Mouse (Mus musculus) heart, postnatal 25 days (tissue): Measurements from ENCODE around the gene Gcnt2. TPM values are rescaled to one million over a fixed set of nuclear protein-coding genes. Genes with fewer than 3 reads are reported as not detected.
"Not testable (repeated sequence)": the region's sequence is repeated elsewhere in the genome, so short reads cannot be mapped to it uniquely, and the experiment has no call there.

ENCODE experiments used
- DNase-seq: peaks from one replicate; pipeline ENCODE4 v3.0.0; 2022; ENCODE audit warnings: low spot score
- intact Hi-C: fragments of 180-260 bp; cut with DNase I; formaldehyde crosslinking; loops from one replicate; pipeline ENCODE4 v1.15.1; 2025
- total RNA-seq, 2 experiments: library from RNA; stranded (reverse); gene quantifications; 2 replicates each; pipeline ENCODE4 v1.2.3; 2021

The Gcnt2 gene
- total RNA-seq, 2 experiments from 2014 or later, result 8.3 to 11.2 TPM

- DNase-seq, result no peak
- intact Hi-C loops, result loop anchor here (5.0 kb wide), 1 partner anchor 33 kb away; no protein-coding TSS in a partner anchor
These were observed 64.3 kb downstream of the Gcnt2 start for GRCm38 (mm10) chr13:40923756-40924315.

GRCm38 (mm10) chr13:40928192-40928898 is 68.8 kb downstream of the Gcnt2 start:
- intact Hi-C loops, result no loop called here
- no peak for DNase-seq

- intact Hi-C loops, result loop anchor here (5.0 kb wide), 1 partner anchor 45 kb away; no protein-coding TSS in a partner anchor
- DNase-seq, result not testable (repeated sequence)
These were observed 72.3 kb downstream of the Gcnt2 start for GRCm38 (mm10) chr13:40931871-40932270.

DNA sequence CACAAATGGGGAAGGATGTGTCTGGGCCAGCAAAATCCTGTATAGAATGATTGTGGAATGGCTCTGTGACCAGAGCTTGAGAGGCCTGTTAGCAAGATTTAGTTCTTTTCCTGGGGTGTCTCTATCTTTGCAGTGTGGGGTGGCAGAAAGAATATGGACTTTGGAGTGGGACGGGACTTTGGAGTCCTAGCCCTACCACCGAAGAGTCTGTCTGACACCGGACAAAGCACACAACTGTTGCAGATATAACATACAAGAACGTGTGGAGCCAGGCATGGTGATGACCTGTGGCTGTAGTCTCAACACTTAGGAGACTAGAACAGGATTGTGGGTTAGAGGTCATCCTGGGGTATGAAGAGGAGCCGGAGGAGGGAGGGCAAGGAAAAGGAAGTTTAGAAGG is 73.0 kb downstream of the Gcnt2 start:
- intact Hi-C loops, result loop anchor here (5.0 kb wide), 1 partner anchor 45 kb away; no protein-coding TSS in a partner anchor
- DNase-seq, result no peak

- no peak for DNase-seq
- intact Hi-C loops, result loop anchor here (5.0 kb wide), 1 partner anchor 47 kb away; no protein-coding TSS in a partner anchor
These were observed 74.8 kb downstream of the Gcnt2 start for GRCm38 (mm10) chr13:40934341-40934740.

GRCm38 (mm10) chr13:40937586-40937985 is 78.0 kb downstream of the Gcnt2 start:
- DNase-seq, result no peak
- intact Hi-C loops, result no loop called here

GRCm38 (mm10) chr13:40938485-40939357 is 79.2 kb downstream of the Gcnt2 start:
- intact Hi-C loops, result loop anchor here (2.0 kb wide), 1 partner anchor 16 kb away; no protein-coding TSS in a partner anchor
- DNase-seq, result no peak

DNA sequence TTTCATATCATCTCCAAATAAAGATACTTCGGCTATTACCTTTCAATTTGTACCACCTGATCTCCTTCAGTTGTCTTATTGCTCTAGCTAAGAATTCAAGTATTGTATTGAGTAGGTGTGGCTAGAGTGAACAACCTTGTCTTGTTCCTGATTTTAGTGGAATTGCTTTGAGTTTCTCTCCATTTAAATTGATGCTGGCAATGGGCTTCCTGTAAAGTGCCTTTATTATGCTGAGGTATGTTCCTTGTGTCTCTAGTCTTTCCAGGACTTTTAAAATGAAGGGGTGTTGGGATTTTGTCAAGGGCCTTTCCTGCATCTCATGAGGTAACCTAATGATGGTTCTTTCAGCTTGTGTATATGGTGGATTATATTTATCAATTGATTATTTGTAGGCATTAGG is 83.5 kb downstream of the Gcnt2 start:
- intact Hi-C loops, result no loop called here
- no peak for DNase-seq

- no peak for DNase-seq
- intact Hi-C loops, result no loop called here
These were observed 84.4 kb downstream of the Gcnt2 start for GRCm38 (mm10) chr13:40943936-40944335.

- intact Hi-C loops, result no loop called here
- DNase-seq, result no peak
These were observed 84.8 kb downstream of the Gcnt2 start for GRCm38 (mm10) chr13:40944346-40944745.

- intact Hi-C loops, result no loop called here
- no peak for DNase-seq
These were observed 87.0 kb downstream of the Gcnt2 start for GRCm38 (mm10) chr13:40946513-40946912.

- intact Hi-C loops, result no loop called here
- no peak for DNase-seq
These were observed 88.1 kb downstream of the Gcnt2 start for GRCm38 (mm10) chr13:40947538-40948205.

DNA sequence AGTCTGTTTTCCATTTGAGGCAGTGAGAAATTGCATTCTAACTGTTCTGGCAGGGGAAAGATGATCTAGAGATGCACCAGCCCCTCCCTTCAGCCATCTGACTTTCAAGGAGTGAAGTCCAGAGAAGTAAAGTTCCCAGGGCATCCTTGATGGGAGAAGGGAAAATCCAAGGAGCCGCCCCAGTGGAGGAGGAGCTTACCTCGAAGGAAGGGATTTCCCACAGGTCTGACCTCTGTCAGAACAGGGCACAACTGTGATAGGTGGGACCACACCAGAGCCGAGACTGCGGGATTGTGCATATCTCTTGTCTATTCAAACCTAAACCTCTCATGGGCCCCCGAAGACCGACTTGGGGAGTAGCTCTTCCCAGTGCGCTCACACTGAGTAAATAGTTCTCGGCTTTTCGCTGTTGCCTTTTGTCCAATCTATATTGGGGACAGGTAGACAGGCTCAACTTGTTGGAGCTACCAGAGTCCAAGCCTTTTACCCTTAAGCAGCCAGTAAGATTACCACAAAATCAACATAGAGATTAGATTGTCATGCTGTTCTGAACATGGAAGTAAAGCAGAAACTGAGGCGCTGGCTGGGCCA is 91.9 kb downstream of the Gcnt2 start:
- DNase-seq, result no peak
- intact Hi-C loops, result no loop called here

DNA sequence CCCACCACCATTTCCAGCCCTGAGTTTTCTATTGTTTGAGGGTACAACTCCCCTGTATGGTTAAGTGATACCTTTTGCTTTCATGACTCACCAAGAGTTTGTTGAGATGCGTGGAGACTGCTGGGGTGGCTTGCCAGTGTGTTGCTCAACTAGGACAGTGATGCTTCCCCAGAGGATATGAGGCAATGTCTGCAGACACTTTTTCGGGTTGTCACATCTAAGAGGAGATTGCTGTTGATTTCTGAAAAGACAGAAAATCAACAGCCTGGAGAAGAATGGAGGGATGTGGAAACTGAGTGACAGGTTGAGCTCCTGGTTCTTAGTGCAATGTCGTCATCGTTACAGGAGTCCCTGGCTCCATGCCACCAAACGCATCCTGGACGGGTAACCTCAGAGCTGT is 93.7 kb downstream of the Gcnt2 start:
- intact Hi-C loops, result no loop called here
- no peak for DNase-seq

DNA sequence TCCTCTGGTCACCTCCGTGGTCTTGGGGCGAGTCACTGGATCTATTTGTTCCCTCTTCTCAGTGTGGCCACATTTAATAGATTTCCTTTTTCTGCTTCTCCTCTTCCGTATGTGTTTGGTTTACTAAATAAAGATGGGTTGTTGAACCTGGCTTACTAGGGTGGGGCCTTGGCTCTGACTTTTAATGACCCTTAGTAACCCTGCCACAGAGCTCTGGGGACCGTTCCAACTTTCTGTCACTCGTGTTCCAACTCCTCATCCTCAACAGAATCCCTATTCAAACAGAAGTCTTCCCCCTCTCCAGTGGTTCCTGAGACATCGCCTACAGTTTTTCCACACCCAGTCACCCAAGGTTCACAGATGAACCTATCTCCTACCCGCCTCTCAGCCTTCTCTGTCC is 96.2 kb downstream of the Gcnt2 start:
- intact Hi-C loops, result loop anchor here (2.0 to 5.0 kb wide), 2 partner anchors 17 to 33 kb away; no protein-coding TSS in a partner anchor
- no peak for DNase-seq

- no peak for DNase-seq
- intact Hi-C loops, result no loop called here
These were observed 108.1 kb downstream of the Gcnt2 start for GRCm38 (mm10) chr13:40967609-40968008.

GRCm38 (mm10) chr13:40968564-40968963 is 109.0 kb downstream of the Gcnt2 start:
- intact Hi-C loops, result no loop called here
- no peak for DNase-seq

GRCm38 (mm10) chr13:40969761-40970390 is 110.3 kb downstream of the Gcnt2 start:
- DNase-seq, result no peak
- intact Hi-C loops, result no loop called here

DNA sequence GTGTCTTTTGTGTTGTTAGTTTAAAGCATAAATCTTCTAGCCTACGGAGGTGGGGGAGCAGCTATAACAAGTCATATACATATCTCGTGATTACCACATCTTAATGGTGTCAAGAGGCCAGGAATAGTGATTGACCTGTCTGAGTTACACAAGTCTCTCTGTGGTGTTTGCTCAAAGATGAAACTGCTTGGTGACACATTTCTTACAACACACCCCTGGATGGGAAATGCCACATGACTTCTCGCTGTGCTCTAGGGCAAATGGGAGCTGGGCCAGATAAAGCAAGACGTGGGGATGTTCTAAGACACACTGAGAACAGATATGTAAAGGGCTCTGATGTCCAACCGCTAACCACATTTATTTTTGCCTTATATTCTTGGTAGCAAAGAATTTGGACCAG is 111.7 kb downstream of the Gcnt2 start:
- DNase-seq, result no peak
- intact Hi-C loops, result no loop called here
